Mouse (Mus musculus) embryonic facial prominence, embryonic 13.5 days (tissue): Measurements from ENCODE around the gene Kctd7. TPM values are rescaled to one million over a fixed set of nuclear protein-coding genes. Genes with fewer than 3 reads are reported as not detected.

Experiments used
- ATAC-seq: fragments of 200-750 bp; cut with Nextera tagmentation; 2 replicates; pipeline ENCODE4 v1.8.0; 2017; ENCODE audit warnings: low read depth; ENCODE audit not compliant: insufficient number of reproducible peaks, insufficient read depth, low FRiP score, low TSS enrichment
- H3K27ac ChIP-seq: fragments of 300-500 bp; sonication (generic); 2 replicates; pipeline ENCODE4 v1.5.1; 2015; ENCODE audit warnings: moderate library complexity, mild to moderate bottlenecking, inconsistent platforms
- H3K27me3 ChIP-seq: fragments of 300-500 bp; sonication (generic); 2 replicates; pipeline ENCODE4 v1.6.1; 2015; ENCODE audit warnings: mild to moderate bottlenecking, inconsistent platforms
- H3K36me3 ChIP-seq: fragments of 300-500 bp; sonication (generic); 2 replicates; pipeline ENCODE4 v1.6.1; 2015; ENCODE audit warnings: mild to moderate bottlenecking, inconsistent platforms
- H3K4me1 ChIP-seq: fragments of 300-500 bp; sonication (generic); 2 replicates; pipeline ENCODE4 v1.6.1; 2015; ENCODE audit warnings: inconsistent platforms
- H3K4me2 ChIP-seq: fragments of 300-500 bp; sonication (generic); 2 replicates; pipeline ENCODE4 v1.6.1; 2015; ENCODE audit warnings: moderate library complexity, mild to moderate bottlenecking, inconsistent platforms
- H3K4me3 ChIP-seq: fragments of 300-500 bp; sonication (generic); 2 replicates; pipeline ENCODE4 v1.5.1; 2015; ENCODE audit warnings: mild to moderate bottlenecking, inconsistent platforms
- H3K9ac ChIP-seq: fragments of 300-500 bp; sonication (generic); 2 replicates; pipeline ENCODE4 v1.6.1; 2015; ENCODE audit warnings: mild to moderate bottlenecking, inconsistent platforms
- H3K9me3 ChIP-seq: fragments of 300-500 bp; sonication (generic); 2 replicates; pipeline ENCODE4 v1.6.1; 2016; ENCODE audit warnings: inconsistent platforms
- WGBS: fragments of 180-500 bp; shearing (Covaris S2); methylation state at CpG from one replicate; pipeline ENCODE4 v1.1.7; 2015; ENCODE audit warnings: mixed read lengths; 5-methylcytosine and 5-hydroxymethylcytosine counted together
- polyA plus RNA-seq: library from polyadenylated mRNA; unstranded; fragments of >200 nt; fragmentation: Nextera tagmentation; extraction: Ambion mirVana; gene quantifications from 2 replicates; pipeline ENCODE4 v1.2.1, GENCODE M21; 2015

The Kctd7 gene
- polyA plus RNA-seq, 1 experiment from 2014 or later = 6.1 TPM

DNA sequence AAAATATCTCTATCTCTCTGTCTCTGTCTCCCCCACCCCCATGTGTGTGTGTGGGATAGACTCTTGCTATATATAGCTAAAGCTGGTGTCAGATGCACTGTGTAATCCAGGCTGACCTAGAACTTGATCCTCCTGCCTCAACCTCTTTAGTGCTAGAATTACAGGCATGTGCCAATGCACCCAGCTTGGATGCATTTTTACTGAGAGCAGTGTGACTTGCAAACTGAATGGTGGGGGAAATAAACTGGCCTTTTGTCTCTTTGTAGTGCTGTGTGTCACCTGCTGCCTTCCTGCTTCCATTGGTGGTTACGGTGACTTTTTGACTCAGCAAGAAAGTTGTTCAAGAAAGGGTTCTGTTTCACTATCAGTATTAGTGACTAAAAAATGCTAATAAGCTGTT is 51.6 kb downstream of the Kctd7 start:
- Histone ChIP-seq H3K4me1 (no peaks in the 10 kb centered on the region), H3K4me2 (no peak overlapping the region), H3K9ac (no peak overlapping the region), H3K27me3 (no peaks in the 10 kb centered on the region), H3K4me3 (no peak overlapping the region), H3K9me3 (no peaks in the 10 kb centered on the region), H3K36me3 (peaks cover 69% of the 10 kb centered on the region), H3K27ac (no peak overlapping the region)
- no peak for ATAC-seq
- 85% methylated on average over 1 of the region's 1 CpGs for WGBS

DNA sequence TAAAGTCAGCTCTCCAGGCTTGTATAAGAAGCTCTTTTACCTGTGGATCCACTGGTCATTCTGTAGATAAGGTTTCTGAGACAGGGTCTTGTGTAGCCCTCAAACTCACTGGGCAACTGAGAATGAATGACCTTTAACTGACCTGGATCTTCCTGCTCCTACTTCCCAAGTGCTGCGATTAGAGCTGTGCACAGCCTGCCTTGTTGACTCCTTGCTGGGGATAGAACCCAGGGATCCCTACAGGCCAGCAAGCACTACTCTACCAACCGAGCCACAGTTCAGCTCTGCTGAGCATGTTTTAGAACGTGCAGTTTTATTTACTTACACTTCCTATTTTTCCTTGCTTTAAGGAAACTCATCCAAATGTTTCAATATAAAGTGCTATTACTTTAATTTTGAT is 52.8 kb downstream of the Kctd7 start:
- no peak overlapping the region for H3K27ac ChIP-seq
- no peak for ATAC-seq
- H3K4me3 ChIP-seq = no peak overlapping the region
- no peaks in the 10 kb centered on the region for H3K4me1 ChIP-seq
- no peaks in the 10 kb centered on the region for H3K9me3 ChIP-seq
- H3K36me3 ChIP-seq = peaks cover 63% of the 10 kb centered on the region
- no peaks in the 10 kb centered on the region for H3K27me3 ChIP-seq
- no peak overlapping the region for H3K9ac ChIP-seq
- WGBS = 86% methylated on average over 3 of the region's 3 CpGs
- no peak overlapping the region for H3K4me2 ChIP-seq

DNA sequence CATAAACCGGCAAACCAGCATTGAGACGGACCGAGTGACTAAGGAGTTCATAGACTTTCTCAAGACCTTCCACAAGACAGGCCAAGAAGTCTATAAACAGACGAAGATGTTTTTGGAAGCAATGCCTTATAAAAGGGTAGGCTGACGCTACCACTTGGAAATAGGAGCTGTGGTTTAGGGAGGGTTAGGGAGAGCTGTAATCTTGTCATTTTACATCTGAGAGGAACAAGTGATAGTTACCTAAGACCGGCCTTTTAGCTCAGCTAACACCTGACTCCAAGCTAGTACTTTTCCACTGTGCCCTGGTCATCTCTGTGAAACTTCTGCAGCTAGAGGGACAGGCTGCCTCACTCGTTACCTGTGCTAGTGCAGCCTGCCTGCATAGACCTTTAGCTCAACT is 53.3 kb downstream of the Kctd7 start:
- WGBS = 89% methylated on average over 7 of the region's 7 CpGs
- no peaks in the 10 kb centered on the region for H3K9me3 ChIP-seq
- no peaks in the 10 kb centered on the region for H3K4me1 ChIP-seq
- no peak for ATAC-seq
- no peak overlapping the region for H3K4me2 ChIP-seq
- H3K27me3 ChIP-seq = no peaks in the 10 kb centered on the region
- no peak overlapping the region for H3K9ac ChIP-seq
- no peak overlapping the region for H3K4me3 ChIP-seq
- no peak overlapping the region for H3K27ac ChIP-seq
- H3K36me3 ChIP-seq = peaks cover 60% of the 10 kb centered on the region

DNA sequence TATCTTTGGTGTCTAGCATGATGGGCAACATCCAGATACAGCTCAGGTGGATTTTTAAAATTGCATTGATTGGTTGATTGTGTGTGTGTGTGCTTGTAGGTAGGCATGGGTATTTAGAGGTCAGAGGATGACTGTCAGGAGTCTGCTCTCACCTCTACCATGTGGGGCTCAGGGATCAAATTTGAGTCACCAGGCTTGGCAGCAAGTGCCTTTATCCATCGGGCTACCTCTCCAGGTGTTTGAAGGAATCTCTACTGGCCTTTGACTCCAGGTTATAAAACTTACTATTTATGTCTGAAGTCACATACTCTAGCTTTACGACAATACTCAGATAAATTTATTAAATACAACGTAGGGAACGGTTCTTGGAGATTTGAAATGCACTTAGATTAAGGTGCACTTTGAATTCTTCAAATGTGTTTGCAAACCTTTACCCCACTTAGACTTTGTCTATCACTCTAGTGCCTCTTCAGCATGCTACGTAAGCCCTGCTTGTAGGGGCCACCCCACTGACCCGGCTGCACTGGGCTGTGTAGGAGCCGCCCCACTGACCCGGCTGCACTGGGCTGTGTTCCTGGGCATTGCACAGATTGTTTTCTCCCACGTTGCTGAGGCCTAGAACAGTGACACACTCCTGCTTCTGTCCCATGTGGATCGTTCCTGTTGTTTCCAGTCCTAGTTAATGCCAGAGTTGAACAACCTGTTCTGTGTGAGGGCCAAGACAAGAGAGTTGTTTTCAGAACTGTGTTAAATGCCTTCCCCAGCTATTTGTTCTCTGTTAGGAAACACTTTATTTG is 55.8 kb downstream of the Kctd7 start:
- ATAC-seq = no peak
- Histone ChIP-seq H3K4me1 (no peaks in the 10 kb centered on the region), H3K27ac (no peak overlapping the region; the same call in 1 of the 2 replicates), H3K27me3 (no peaks in the 10 kb centered on the region), H3K9ac (no peak overlapping the region), H3K9me3 (no peaks in the 10 kb centered on the region), H3K4me2 (no peak overlapping the region), H3K4me3 (no peak overlapping the region), H3K36me3 (peaks cover 45% of the 10 kb centered on the region)
- 85% methylated on average over 10 of the region's 10 CpGs for WGBS

DNA sequence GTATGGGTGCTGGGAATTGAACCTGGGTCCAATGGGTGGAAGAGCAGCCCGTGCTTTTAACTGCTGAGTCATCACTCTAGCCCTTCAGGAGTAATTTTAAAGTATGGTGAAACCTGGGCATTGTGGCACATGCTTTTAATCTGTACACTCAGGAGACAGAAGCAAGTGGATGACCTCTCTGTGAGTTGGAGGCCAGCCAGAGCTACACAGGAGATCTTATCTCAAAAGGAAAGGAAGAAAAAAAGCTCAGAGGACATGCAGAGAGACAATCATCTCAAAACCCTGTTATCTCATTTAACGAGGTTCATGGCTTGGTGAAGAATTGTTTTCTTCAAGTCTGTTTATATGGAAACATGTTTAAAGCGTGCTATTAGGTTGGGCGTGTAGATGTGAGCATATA is 59.3 kb downstream of the Kctd7 start:
- no peaks in the 10 kb centered on the region for H3K27me3 ChIP-seq
- H3K9ac ChIP-seq = no peak overlapping the region
- H3K9me3 ChIP-seq = no peaks in the 10 kb centered on the region
- H3K4me1 ChIP-seq = no peaks in the 10 kb centered on the region
- WGBS = 74% methylated on average over 4 of the region's 4 CpGs
- H3K36me3 ChIP-seq = peaks cover 53% of the 10 kb centered on the region
- ATAC-seq = no peak
- H3K27ac ChIP-seq = no peak overlapping the region
- H3K4me2 ChIP-seq = no peak overlapping the region
- no peak overlapping the region for H3K4me3 ChIP-seq

DNA sequence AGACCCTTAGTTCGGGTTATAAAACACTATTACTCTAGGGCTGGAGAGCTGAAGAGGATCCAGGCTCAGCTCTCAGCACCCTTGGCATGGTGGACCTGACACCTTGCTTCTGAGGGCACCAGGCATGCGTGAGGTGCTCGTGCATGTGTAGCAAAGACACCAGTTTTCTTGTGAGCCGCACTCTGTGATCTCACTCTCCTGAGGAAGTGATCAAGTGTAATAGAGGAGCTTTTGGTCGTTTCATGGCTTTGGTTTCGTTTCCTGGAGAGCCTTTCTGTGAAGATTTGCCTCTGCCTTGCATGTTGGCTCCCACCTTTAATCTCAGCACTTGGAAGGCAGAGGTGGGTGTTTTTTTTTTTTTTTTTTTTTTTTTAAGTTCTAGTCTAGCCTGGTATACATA is 59.9 kb downstream of the Kctd7 start:
- H3K9ac ChIP-seq = no peak overlapping the region
- no peaks in the 10 kb centered on the region for H3K27me3 ChIP-seq
- H3K4me2 ChIP-seq = no peak overlapping the region
- H3K27ac ChIP-seq = no peak overlapping the region
- peaks cover 53% of the 10 kb centered on the region for H3K36me3 ChIP-seq
- H3K4me1 ChIP-seq = no peaks in the 10 kb centered on the region
- no peaks in the 10 kb centered on the region for H3K9me3 ChIP-seq
- no peak for ATAC-seq
- 87% methylated on average over 6 of the region's 6 CpGs for WGBS
- no peak overlapping the region for H3K4me3 ChIP-seq

Other genes with a start within 250 kb of the Kctd7 start
- gene Zbed5, start 249.1 kb upstream of the Kctd7 start, polyA plus RNA-seq = 8.7 and 9.0 TPM in 2 replicates
- 0.24 and 0.39 TPM in 2 replicates for gene Phkg1, start 246.3 kb upstream of the Kctd7 start, polyA plus RNA-seq
- 5.6 and 8.1 TPM in 2 replicates for gene Nupr1l, start 236.3 kb upstream of the Kctd7 start, polyA plus RNA-seq
- 27.6 and 27.7 TPM in 2 replicates for gene Vkorc1l1, start 202.9 kb upstream of the Kctd7 start, polyA plus RNA-seq
- gene Gusb, start 141.8 kb upstream of the Kctd7 start, polyA plus RNA-seq = 38.2 and 43.4 TPM in 2 replicates
- 21.8 and 24.8 TPM in 2 replicates for gene Asl, start 115.6 kb upstream of the Kctd7 start, polyA plus RNA-seq
- 44.8 and 47.1 TPM in 2 replicates for gene Crcp, start 115.6 kb upstream of the Kctd7 start, polyA plus RNA-seq
- gene Tpst1, start 71.5 kb upstream of the Kctd7 start, polyA plus RNA-seq = 87.3 and 98.5 TPM in 2 replicates
- gene Rabgef1, start 26.9 kb downstream of the Kctd7 start, polyA plus RNA-seq = 25.8 and 28.0 TPM in 2 replicates
- gene Tmem248, start 72.2 kb downstream of the Kctd7 start, polyA plus RNA-seq = 31.8 and 33.3 TPM in 2 replicates
- gene Sbds, start 110.7 kb downstream of the Kctd7 start, polyA plus RNA-seq = 66.5 and 68.9 TPM in 2 replicates
- 26.6 and 27.1 TPM in 2 replicates for gene Tyw1, start 110.8 kb downstream of the Kctd7 start, polyA plus RNA-seq
- gene Caln1, start 224.6 kb downstream of the Kctd7 start, polyA plus RNA-seq = 2.7 and 4.7 TPM in 2 replicates
- not detected in 2 replicates for gene A330070K13Rik, start 239.8 kb downstream of the Kctd7 start, polyA plus RNA-seq